Mouse (Mus musculus): ENCODE measurements around the gene Mcu.

Mcu gene

GRCm38 (mm10) chr10:59429448-59430135, 186.9 kb downstream of the Mcu start:
- no peak for DNase-seq (ENCODE audit: low spot score)

GRCm38 (mm10) chr10:59426371-59426770, 190.1 kb downstream of the Mcu start:
- no peak for DNase-seq (ENCODE audit: low spot score)

GRCm38 (mm10) chr10:59425369-59425768, 191.1 kb downstream of the Mcu start:
- DNase-seq (ENCODE audit: low spot score) = no peak

DNA sequence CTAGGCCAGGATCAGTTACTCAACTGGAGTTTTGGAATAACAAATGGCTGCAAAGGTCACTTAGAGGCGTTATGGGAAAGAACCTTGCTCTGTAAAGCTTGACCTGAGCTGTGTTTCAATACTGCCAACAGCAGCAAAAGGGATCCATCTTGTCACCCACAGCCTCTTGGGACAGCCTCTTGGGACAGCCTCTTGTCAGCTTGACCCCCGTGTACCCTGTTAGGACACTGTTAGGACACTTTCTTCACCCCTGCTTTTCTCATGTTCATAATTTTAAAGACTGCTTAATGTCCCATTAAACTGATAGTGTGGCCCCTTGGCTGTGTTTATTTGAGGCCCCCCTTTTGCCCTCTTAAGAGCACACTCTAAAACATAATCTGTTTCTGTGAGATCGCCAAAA, 192.0 kb downstream of the Mcu start:
- no peak for DNase-seq (ENCODE audit: low spot score)

DNA sequence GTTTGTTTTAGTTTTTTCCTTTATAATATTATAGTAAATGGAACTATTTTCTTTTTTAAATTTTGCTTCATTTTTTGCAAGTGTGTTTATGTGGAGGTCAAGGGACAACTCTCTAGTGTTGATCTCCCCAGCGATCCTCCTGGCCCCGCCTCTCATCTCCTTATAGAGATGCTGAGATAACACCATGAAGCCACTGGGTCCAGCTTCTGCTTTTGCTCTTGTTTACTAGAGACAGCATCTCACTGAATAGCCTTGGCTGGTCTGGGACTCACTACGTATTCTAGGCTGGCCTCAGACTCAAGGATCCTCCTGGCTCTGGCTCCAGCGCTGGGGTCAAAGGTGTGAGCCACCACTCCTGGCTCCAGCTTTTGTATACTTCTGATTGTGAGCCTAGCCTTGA, 197.0 kb downstream of the Mcu start:
- DNase-seq (ENCODE audit: low spot score) = no peak

- no peak for DNase-seq (ENCODE audit: low spot score)
These were observed 199.9 kb downstream of the Mcu start for GRCm38 (mm10) chr10:59416623-59417022.

DNA sequence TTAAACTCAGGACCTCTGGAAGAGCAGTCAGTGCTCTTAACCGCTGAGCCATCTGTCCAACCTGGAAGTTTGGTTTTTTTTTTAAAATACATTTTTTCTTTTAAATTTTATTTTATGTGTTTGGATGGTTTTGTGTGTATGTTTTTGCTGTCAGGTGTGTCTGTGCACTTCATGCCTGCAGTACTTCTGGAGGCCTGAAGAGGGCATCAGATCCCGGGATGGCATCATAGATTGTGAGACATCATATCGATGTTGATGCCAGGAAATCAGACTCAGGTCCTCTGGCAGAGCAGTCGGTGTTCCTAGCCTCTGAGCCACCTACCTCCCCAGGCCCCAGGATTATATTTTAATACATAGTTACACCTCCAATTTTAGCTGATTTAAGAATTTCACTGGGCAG, 202.8 kb downstream of the Mcu start:
- DNase-seq (ENCODE audit: low spot score) = no peak

GRCm38 (mm10) chr10:59410264-59410663, 206.2 kb downstream of the Mcu start:
- no peak for DNase-seq (ENCODE audit: low spot score)

GRCm38 (mm10) chr10:59408499-59408898, 208.0 kb downstream of the Mcu start:
- no peak for DNase-seq (ENCODE audit: low spot score)

GRCm38 (mm10) chr10:59403793-59404149, 212.7 kb downstream of the Mcu start:
- DNase-seq (ENCODE audit: low spot score) = no peak

- DNase-seq (ENCODE audit: low spot score) = no peak
These were observed 213.3 kb downstream of the Mcu start, which contains the start of gene Pla2g12b for GRCm38 (mm10) chr10:59402899-59403792. Gene Pla2g12b (plus strand): TSS chr10:59403660.

Measured in testis, postnatal 10 days (tissue).